Mouse (Mus musculus) heart, embryonic 14.5 days (tissue): ENCODE results near the gene Csl. TPM values are rescaled to one million over a fixed set of nuclear protein-coding genes. Genes with fewer than 3 reads are reported as not detected.

ENCODE experiments used
- ATAC-seq: fragments of 200-750 bp; cut with Nextera tagmentation; 2 replicates; pipeline ENCODE4 v1.8.0; 2017; ENCODE audit warnings: low read depth, moderate TSS enrichment; ENCODE audit not compliant: insufficient number of reproducible peaks, insufficient read depth, low FRiP score
- H3K27ac ChIP-seq, 2 experiments: fragments of 200-500 bp in 1 of 2; fragments of 300-500 bp in 1 of 2; sonication (generic) in 1 of 2; replicated peaks in 1 of 2; 2 replicates each; pipeline ENCODE4 v1.5.1; 2012 to 2014; ENCODE audit warnings: low read depth in 2 of 2, low read length in 2 of 2, control low read depth in 1 of 2, mild to moderate bottlenecking in 1 of 2, mixed read lengths in 1 of 2; ENCODE audit not compliant: control insufficient read depth in 1 of 2, insufficient read depth in 1 of 2
- H3K27me3 ChIP-seq: fragments of 300-500 bp; sonication (generic); 2 replicates; pipeline ENCODE4 v1.6.1; 2014; ENCODE audit warnings: mild to moderate bottlenecking, low read length, control low read depth; ENCODE audit not compliant: control insufficient read depth, insufficient read depth
- H3K36me3 ChIP-seq: fragments of 300-500 bp; sonication (generic); 2 replicates; pipeline ENCODE4 v1.6.1; 2014; ENCODE audit warnings: mild to moderate bottlenecking, control low read depth, low read length, mixed read lengths; ENCODE audit not compliant: control insufficient read depth, insufficient read depth
- H3K4me1 ChIP-seq, 2 experiments: fragments of 200-500 bp in 1 of 2; fragments of 300-500 bp in 1 of 2; sonication (generic) in 1 of 2; 2 replicates each; pipeline ENCODE4 v1.6.1; 2012 to 2014; ENCODE audit warnings: low read length in 2 of 2, control low read depth in 1 of 2, mixed read lengths in 1 of 2; ENCODE audit not compliant: control insufficient read depth in 2 of 2, insufficient read depth in 2 of 2
- H3K4me2 ChIP-seq: fragments of 300-500 bp; sonication (generic); 2 replicates; pipeline ENCODE4 v1.6.1; 2014; ENCODE audit warnings: mild to moderate bottlenecking, low read length
- H3K4me3 ChIP-seq, 2 experiments: fragments of 200-500 bp in 1 of 2; fragments of 300-500 bp in 1 of 2; sonication (generic) in 1 of 2; 2 replicates each; pipeline ENCODE4 v1.5.1; 2012 to 2014; ENCODE audit warnings: low read length in 2 of 2, mild to moderate bottlenecking in 2 of 2, control low read depth in 1 of 2, low read depth in 1 of 2, moderate library complexity in 1 of 2; ENCODE audit not compliant: control insufficient read depth in 1 of 2, insufficient read depth in 1 of 2
- H3K9ac ChIP-seq: fragments of 300-500 bp; sonication (generic); 2 replicates; pipeline ENCODE4 v1.6.1; 2014; ENCODE audit warnings: mild to moderate bottlenecking, low read length
- H3K9me3 ChIP-seq: fragments of 300-500 bp; sonication (generic); 2 replicates; pipeline ENCODE4 v1.6.1; 2016; ENCODE audit warnings: low read length, control low read depth; ENCODE audit not compliant: control insufficient read depth
- WGBS: fragments of 180-500 bp; shearing (Covaris S2); extraction: QIAGEN DNeasy Blood & Tissue Kit; methylation state at CpG from one replicate; pipeline ENCODE4 v1.1.7; 2014; 5-methylcytosine and 5-hydroxymethylcytosine counted together
- polyA plus RNA-seq: library from polyadenylated mRNA; unstranded; fragments of >200 nt; fragmentation: Nextera tagmentation; extraction: Ambion mirVana; gene quantifications from 2 replicates; pipeline ENCODE4 v1.2.1, GENCODE M21; 2014

The Csl gene
- polyA plus RNA-seq = 0.23 TPM in 1 of 2 replicates, not detected in the other

DNA sequence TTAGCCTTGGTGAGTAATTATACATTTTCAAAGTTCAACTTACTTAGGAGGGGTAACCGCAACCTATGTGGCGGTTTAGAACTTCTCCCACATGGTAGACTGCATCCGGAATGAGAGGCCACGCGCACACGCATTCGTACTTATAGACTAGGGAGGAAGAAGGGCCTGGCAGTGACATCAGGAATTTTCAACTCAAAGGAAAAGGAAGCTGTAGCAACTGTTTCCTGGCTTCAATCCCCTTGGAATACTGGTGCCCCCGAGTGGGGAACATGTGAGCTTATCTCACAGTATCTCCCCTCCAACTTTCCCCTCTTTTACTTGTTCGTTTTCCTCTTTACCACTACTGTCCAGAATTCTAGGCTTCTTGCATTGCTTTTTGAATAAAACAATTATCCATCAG is at the start of gene Csl:
Gene Csl (minus strand): TSS at position 101 of the 400 bp plus-strand sequence.
- Histone ChIP-seq H3K9ac (no peak within 1 kb of the TSS), H3K36me3 (no peaks in the 10 kb centered on the region), H3K4me2 (no peak within 1 kb of the TSS), H3K27ac (no peak within 1 kb of the TSS), H3K4me3 (no peak within 1 kb of the TSS), H3K9me3 (0 out of 2 replicates have a peak, but pooled peaks cover 4% of the 10 kb centered on the region), H3K4me1 (no peaks in the 10 kb centered on the region), H3K27me3 (no peaks in the 10 kb centered on the region)
- no peak for ATAC-seq
- 84% methylated on average over 9 of the region's 9 CpGs for WGBS

DNA sequence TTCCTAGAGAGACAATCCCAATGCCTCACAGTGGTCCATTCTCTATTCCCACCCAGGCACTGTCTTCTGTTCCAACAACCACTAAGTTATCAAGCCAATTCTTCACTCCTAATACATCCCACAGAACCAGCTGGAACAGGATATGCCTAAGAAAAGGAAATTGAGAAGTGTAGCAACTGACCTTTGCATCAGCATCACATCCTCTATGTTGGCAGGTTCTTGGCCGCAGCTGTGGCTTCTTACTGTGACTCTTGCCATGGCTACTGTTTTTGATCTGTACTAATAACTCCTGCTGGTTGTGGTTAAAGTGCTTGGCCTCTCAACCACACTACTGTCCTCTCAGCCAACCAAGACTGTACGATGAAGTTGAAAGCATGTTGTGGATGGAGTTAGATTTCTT is 30.0 kb upstream of the Csl start:
- Histone ChIP-seq H3K36me3 (no peaks in the 10 kb centered on the region), H3K4me1 (no peaks in the 10 kb centered on the region), H3K9ac (no peak overlapping the region), H3K4me3 (no peak overlapping the region), H3K9me3 (no peaks in the 10 kb centered on the region), H3K4me2 (no peak overlapping the region), H3K27ac (no peak overlapping the region), H3K27me3 (no peaks in the 10 kb centered on the region)
- 83% methylated on average over 2 of the region's 2 CpGs for WGBS
- ATAC-seq = no peak

DNA sequence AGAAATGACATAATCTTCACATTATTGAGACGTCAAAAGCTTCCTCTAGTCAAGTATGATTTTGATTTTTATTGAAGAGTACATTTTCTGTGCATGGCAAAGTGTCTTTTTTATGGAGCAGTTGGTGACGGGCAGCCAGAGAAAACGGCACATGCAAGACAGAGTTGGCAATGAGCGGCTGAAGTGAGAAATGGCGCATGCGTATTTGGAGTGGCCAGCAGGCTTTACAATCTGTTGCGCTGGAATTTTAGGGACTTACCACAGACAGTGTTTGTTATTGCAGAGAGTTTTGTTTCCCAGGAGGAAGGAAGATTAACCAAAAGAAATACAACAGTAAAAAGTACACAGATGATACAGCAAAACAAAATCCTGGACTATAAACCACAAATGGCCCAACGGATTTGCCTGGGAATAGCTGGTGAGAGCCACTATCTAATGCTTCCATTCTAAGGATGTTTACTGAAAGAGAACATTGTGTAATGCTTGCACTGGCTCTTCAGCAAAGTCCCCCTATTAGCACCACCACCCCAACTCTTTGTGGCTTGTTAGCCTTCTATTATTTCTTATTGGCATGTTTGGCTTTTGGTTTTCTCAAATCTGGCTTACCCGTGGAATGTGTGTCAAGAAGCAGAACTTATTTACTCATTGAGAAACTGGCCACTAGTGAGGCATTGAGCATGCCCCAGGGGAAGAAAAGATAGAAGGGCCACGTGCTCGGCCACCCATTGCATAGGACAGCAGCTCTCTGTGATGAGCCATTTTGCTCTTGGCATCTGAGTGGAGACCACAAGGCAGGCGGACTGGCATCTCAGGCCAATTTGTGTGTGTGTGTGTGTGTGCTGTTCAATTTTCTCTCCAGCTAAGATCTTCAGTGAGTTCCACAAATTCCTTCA is 15.0 kb upstream of the Csl start:
- Histone ChIP-seq H3K9ac (no peak overlapping the region), H3K27me3 (no peaks in the 10 kb centered on the region), H3K36me3 (no peaks in the 10 kb centered on the region), H3K4me3 (no peak overlapping the region), H3K4me2 (no peak overlapping the region), H3K4me1 (no peaks in the 10 kb centered on the region), H3K9me3 (no peaks in the 10 kb centered on the region), H3K27ac (no peak overlapping the region)
- WGBS = 83% methylated on average over 12 of the region's 12 CpGs
- ATAC-seq = no peak

DNA sequence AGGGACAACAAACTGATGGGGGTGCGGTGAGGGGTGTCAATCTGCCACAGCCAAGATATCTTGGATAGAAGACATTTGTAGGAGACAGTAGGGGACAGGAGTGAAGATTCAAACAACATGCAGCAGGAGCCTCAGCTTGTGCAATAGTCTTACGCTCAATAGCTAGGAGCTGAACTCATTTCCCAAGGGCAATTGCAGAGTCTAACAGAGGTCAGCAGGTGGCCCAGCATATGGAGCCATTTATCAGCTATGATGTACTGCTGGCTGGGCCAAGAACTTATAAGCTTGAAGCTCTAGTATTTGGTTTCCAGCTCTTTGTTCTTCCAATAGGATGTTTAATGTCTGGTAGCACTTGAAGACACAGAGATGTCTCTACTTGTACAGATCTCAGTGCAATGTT is 9.3 kb downstream of the Csl start:
- Histone ChIP-seq H3K9ac (no peak overlapping the region), H3K4me2 (no peak overlapping the region), H3K4me3 (no peak overlapping the region), H3K27me3 (no peaks in the 10 kb centered on the region), H3K9me3 (no peaks in the 10 kb centered on the region), H3K27ac (no peak overlapping the region), H3K36me3 (no peaks in the 10 kb centered on the region), H3K4me1 (no peaks in the 10 kb centered on the region)
- WGBS = 82% methylated on average over 2 of the region's 2 CpGs
- no peak for ATAC-seq

DNA sequence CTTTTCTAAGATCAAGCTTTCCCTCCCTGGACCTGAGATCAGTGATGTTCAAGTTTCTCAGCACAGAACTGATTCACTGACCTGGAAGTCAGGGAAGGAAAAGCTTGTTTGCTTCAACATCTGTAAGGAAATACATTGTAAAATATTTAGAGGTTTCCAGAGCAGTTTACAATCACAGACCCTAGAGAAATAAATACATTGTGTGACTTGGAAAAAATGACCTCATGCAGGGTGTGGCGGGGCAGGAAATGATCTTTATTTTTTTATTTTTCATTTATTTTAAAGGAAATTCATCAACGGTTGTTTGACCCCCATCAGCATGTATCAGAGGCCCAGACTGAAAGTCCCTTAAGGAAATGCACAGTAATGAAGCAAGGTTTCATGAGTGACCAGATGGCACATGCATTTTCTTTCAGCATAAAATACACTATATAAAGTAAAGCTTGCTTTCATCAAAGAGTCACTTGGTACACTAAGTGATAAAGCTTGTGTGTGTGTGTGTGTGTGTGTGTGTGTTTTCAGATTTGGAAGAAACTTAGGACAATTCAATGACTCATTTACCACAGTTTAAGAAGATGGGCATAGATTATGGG is 10.7 kb downstream of the Csl start:
- H3K4me1 ChIP-seq = no peaks in the 10 kb centered on the region
- no peaks in the 10 kb centered on the region for H3K36me3 ChIP-seq
- peak overlapping the region in 1 of 2 experiments; percentile 20; a peak in 1 of 4 replicates for H3K27ac ChIP-seq
- no peak for ATAC-seq
- no peaks in the 10 kb centered on the region for H3K27me3 ChIP-seq
- H3K9ac ChIP-seq = no peak overlapping the region
- 64% methylated on average over 2 of the region's 2 CpGs for WGBS
- no peak overlapping the region for H3K4me2 ChIP-seq
- H3K4me3 ChIP-seq = no peak overlapping the region
- no peaks in the 10 kb centered on the region for H3K9me3 ChIP-seq

DNA sequence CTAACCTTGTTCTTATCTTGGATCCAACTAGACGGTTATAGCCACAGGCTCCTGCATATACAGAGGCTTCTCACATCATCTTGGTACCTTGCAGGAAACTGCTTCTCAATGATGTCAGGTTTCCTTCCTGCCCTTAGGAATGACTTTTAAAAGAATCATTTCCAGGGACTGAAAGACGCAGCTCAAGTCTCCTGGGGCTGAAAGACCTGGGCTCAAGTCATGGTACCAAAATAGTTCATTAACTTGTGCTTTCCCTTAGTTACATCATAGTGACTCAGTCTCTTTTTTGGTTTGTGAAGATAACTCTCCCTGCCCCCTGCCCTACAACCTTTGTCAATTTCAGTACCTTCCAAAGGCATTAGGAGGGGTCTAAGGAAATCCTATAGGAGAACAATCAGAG is 11.4 kb downstream of the Csl start:
- H3K4me2 ChIP-seq = no peak overlapping the region
- no peak overlapping the region for H3K9ac ChIP-seq
- peak; percentile 21; the same call in 1 of the 2 replicates for ATAC-seq
- H3K27ac ChIP-seq = no peak overlapping the region
- no peaks in the 10 kb centered on the region for H3K4me1 ChIP-seq
- H3K4me3 ChIP-seq = no peak overlapping the region
- no peaks in the 10 kb centered on the region for H3K9me3 ChIP-seq
- no peaks in the 10 kb centered on the region for H3K27me3 ChIP-seq
- H3K36me3 ChIP-seq = no peaks in the 10 kb centered on the region
- 32% methylated on average over 2 of the region's 2 CpGs for WGBS

DNA sequence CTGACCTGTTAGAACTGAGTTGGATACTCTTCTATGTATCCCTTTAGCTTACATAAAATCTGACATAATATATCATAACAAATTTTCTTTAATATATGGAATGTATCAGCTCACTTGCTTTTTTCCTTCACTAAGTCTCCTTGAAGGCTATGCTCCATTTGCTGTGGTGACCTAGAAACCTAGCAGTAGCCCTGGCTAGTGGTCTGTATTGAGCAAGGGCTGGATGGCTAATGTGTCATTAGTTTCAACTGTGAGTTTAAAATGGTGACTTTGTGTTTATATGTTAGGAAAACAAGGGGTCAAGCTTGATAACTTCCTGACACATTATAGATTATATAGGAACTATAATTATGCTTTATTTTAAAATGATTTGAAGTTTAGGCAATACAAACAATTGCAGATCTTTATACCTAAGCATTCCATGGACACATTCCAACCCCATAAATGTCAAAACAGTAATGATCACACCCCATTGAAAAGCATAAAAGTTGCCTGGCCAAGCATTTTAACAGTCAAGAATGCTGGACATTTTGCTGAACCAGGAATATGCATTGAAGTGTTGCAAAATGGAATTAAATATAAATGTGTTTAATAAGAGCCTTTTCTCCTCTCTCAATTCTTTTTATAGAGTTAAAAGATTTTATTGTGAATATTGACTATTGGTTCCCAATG is 17.7 kb downstream of the Csl start:
- Histone ChIP-seq H3K4me3 (no peak overlapping the region), H3K4me2 (no peak overlapping the region), H3K27me3 (no peaks in the 10 kb centered on the region), H3K36me3 (no peaks in the 10 kb centered on the region), H3K4me1 (no peaks in the 10 kb centered on the region), H3K27ac (no peak overlapping the region), H3K9me3 (no peaks in the 10 kb centered on the region), H3K9ac (no peak overlapping the region)
- no peak for ATAC-seq
